Comparison of ENCODE assay signal across 8 mouse cellular contexts in the genomic region with DNA sequence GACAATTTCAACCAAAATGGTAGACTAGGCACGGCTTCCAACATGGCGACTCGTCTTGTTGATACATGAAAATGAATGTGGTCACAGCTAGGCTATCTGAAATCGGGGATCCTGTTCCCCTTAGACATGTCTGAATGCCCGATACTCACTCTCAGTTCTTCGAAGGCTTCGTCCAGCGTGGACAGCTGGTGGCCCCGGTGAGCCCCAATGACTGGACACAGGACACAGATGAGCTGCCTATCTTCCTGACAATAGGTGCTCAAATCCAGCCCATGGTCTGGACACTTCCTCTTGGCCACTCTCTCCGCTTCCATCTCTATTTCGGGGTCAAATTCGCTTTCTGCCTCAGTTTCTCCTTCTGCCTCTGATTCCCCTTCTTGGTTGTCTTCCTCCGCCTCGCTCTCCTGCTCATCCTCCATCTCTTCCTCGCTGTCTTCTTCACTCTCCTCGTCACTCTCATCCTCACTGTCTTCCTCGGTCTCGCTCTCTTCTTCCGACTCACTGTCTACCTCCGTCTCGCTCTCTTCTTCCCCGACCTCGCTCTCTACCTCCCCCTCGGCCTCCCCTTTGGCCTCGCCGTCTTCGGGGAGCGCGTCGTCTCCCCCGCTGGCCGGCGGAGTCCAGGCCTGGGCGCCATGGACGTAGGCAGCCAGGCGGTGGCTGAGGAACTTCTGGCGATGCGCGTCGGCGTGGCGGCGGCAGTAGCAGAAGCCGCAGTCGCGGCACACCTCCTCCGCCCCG. TPM values are rescaled to one million over a fixed set of nuclear protein-coding genes. Genes with fewer than 3 reads are reported as not detected.
A peak's percentile ranks its signal among the peaks of the same experiment; 100 is the strongest.
DNase-seq lines count a peak whose midpoint lies in the region; ATAC-seq and TF ChIP-seq lines count a peak whose summit lies in the region.

No protein-coding gene starts in this region.

- peaks cover 13% of the 10 kb centered on the region for H3K4me1 ChIP-seq in kidney, adult 2 months (ENCODE audit: control insufficient read depth, insufficient read depth, low read length)
- H3K4me1 ChIP-seq in ES-E14 (ENCODE audit: control insufficient read depth in 2 of 2, insufficient read depth in 2 of 2, low read length in 2 of 2, poor library complexity in 1 of 2): peaks cover 4% of the 10 kb centered on the region in 2 experiments; a peak in 2 of 4 replicates
- H3K4me1 ChIP-seq in forebrain, embryonic 16.5 days (replicated peaks; ENCODE audit: control insufficient read depth, insufficient read depth, low read length): peaks cover 23% of the 10 kb centered on the region
- H3K4me1 ChIP-seq in liver, embryonic 16.5 days (ENCODE audit: control insufficient read depth, low read depth, low read length): peaks cover 27% of the 10 kb centered on the region

- no peaks in the 10 kb centered on the region for H3K36me3 ChIP-seq in kidney, adult 2 months (ENCODE audit: control insufficient read depth, insufficient read depth, low read length)
- no peaks in the 10 kb centered on the region for H3K36me3 ChIP-seq in ES-E14 (ENCODE audit: control insufficient read depth, insufficient read depth, low read length, poor library complexity, severe bottlenecking)
- no peaks in the 10 kb centered on the region for H3K36me3 ChIP-seq in forebrain, embryonic 16.5 days (ENCODE audit: control insufficient read depth, insufficient read depth)
- no peaks in the 10 kb centered on the region; the same call in 1 of the 2 replicates for H3K36me3 ChIP-seq in liver, embryonic 16.5 days (ENCODE audit: control insufficient read depth, insufficient read depth)

- no peak for ATAC-seq in forebrain, embryonic 16.5 days
- ATAC-seq in liver, embryonic 16.5 days (ENCODE audit: low read depth): no peak

- H3K27ac ChIP-seq in kidney, adult 2 months (ENCODE audit: insufficient read depth, low read depth, low read length): peak overlapping the region; percentile 74
- no peak overlapping the region for H3K27ac ChIP-seq in ES-E14 (ENCODE audit: insufficient read depth, low read depth, low read length, poor library complexity, severe bottlenecking)
- H3K27ac ChIP-seq in forebrain, embryonic 16.5 days (ENCODE audit: low read length): peak overlapping the region; percentile 96
- peak overlapping the region; percentile 80 for H3K27ac ChIP-seq in liver, embryonic 16.5 days (ENCODE audit: low read length)

- H3K9me3 ChIP-seq in ES-E14 (ENCODE audit: control insufficient read depth, insufficient read depth, low read depth, low read length): no peaks in the 10 kb centered on the region
- H3K9me3 ChIP-seq in forebrain, embryonic 16.5 days (ENCODE audit: control insufficient read depth, low read length): no peaks in the 10 kb centered on the region
- H3K9me3 ChIP-seq in liver, embryonic 16.5 days (replicated peaks; ENCODE audit: control insufficient read depth, low read length): no peaks in the 10 kb centered on the region

- DNase-seq in kidney, adult 2 months: no peak
- no peak for DNase-seq in kidney, adult 11 months
- DNase-seq in ES-E14 (ENCODE audit: low read depth, low spot score): no peak
- DNase-seq in left cerebral cortex, adult 11 months (ENCODE audit: low spot score): no peak
- DNase-seq in gastrocnemius, postnatal 36 days: no peak
- DNase-seq in testis, postnatal 14 days (ENCODE audit: low spot score): no peak

- peak overlapping the region; percentile 87 for H3K4me2 ChIP-seq in forebrain, embryonic 16.5 days (ENCODE audit: low read length)
- peak overlapping the region; percentile 88 for H3K4me2 ChIP-seq in liver, embryonic 16.5 days (ENCODE audit: low read depth, low read length)

- intact Hi-C loops in gastrocnemius, postnatal 36 days (cut with DNase I): loop anchor here (5.0 to 10.0 kb wide), 2 partner anchors 38 to 85 kb away; no protein-coding TSS in a partner anchor

- in situ Hi-C loops in ES-E14 (cut with MboI; ENCODE audit: low sequenced_read_pairs in 2 of 2, unreplicated experiment in 2 of 2): no loop called here

- H3K27me3 ChIP-seq in kidney, adult 2 months (replicated peaks; ENCODE audit: control insufficient read depth, insufficient read depth, low read length): no peaks in the 10 kb centered on the region
- H3K27me3 ChIP-seq in forebrain, embryonic 16.5 days (replicated peaks; ENCODE audit: control insufficient read depth, insufficient read depth, low read length): no peaks in the 10 kb centered on the region
- no peaks in the 10 kb centered on the region for H3K27me3 ChIP-seq in liver, embryonic 16.5 days (ENCODE audit: control insufficient read depth, insufficient read depth, low read depth, low read length)

- peak overlapping the region; percentile 84 for H3K4me3 ChIP-seq in kidney, adult 2 months (ENCODE audit: insufficient read depth, low read depth, low read length)
- peak overlapping the region; percentile 52 to 83 for H3K4me3 ChIP-seq in ES-E14 (ENCODE audit: insufficient read depth in 1 of 2, low read depth in 1 of 2, low read length in 2 of 2, poor library complexity in 1 of 2, severe bottlenecking in 1 of 2)
- peak overlapping the region; percentile 73 for H3K4me3 ChIP-seq in forebrain, embryonic 16.5 days (replicated peaks; ENCODE audit: low read length)
- peak overlapping the region; percentile 70 for H3K4me3 ChIP-seq in liver, embryonic 16.5 days (ENCODE audit: low read depth, low read length)

- no peak for TF ChIP-seq POLR2A in kidney, adult 2 months (IDR thresholded peaks at IDR 0.05; ENCODE audit: low read depth, low read length)

- H3K9ac ChIP-seq in ES-E14 (ENCODE audit: insufficient read depth, low read depth, low read length, poor library complexity, severe bottlenecking): peak overlapping the region; percentile 80
- H3K9ac ChIP-seq in forebrain, embryonic 16.5 days (replicated peaks; ENCODE audit: low read depth, low read length): peak overlapping the region; percentile 93
- peak overlapping the region; percentile 73 for H3K9ac ChIP-seq in liver, embryonic 16.5 days (ENCODE audit: low read depth, low read length)

- no peak for TF ChIP-seq CTCF in kidney, adult 2 months (conservative IDR thresholded peaks at IDR 0.05; ENCODE audit: insufficient read depth, insufficient read length, low read depth, low read length)

- 35% methylated on average over 48 of the region's 48 CpGs for WGBS in kidney, adult 2 months
- 40% methylated on average over 48 of the region's 48 CpGs for WGBS in forebrain, embryonic 16.5 days
- WGBS in liver, embryonic 16.5 days (ENCODE audit: insufficient replicate concordance): 36% methylated on average over 47 of the region's 48 CpGs

TF ChIP-seq in ES-E14, 5 proteins besides CTCF, POLR2A, EP300 and RAD21:
- TF ChIP-seq ZNF384 (IDR thresholded peaks at IDR 0.05; ENCODE audit: low read depth, low read length): no peak
- no peak for TF ChIP-seq MAFK (IDR thresholded peaks at IDR 0.05; ENCODE audit: insufficient read depth, low read depth, low read length)
- TF ChIP-seq ZC3H11A (IDR thresholded peaks at IDR 0.05; ENCODE audit: borderline replicate concordance, low read depth, low read length): no peak
- TF ChIP-seq CHD2 (IDR thresholded peaks at IDR 0.05; ENCODE audit: low read depth, low read length): no peak
- no peak for TF ChIP-seq HCFC1 (IDR thresholded peaks at IDR 0.05; ENCODE audit: borderline replicate concordance, insufficient read depth, low read length)

RNA-seq across cellular contexts. Expression of a gene that starts 7.6 kb away (rescaled TPM):
- polyA plus RNA-seq in kidney, adult 2 months (2012; rRNA removed): 31.2 and 35.6 TPM in 2 replicates
- 26.1 and 32.0 TPM in 2 replicates for total RNA-seq in ES-E14 (2012; rRNA removed)
- 43.7 and 48.2 TPM in 2 replicates for polyA plus RNA-seq in forebrain, embryonic 16.5 days (2015; fragmentation: Nextera tagmentation; extraction: Ambion mirVana)
- polyA plus RNA-seq in liver, embryonic 16.5 days (2015; fragmentation: Nextera tagmentation; extraction: Ambion mirVana): 3.4 and 4.0 TPM in 2 replicates
- 10 to 100 TPM; 10.6 to 14.2 TPM for total RNA-seq in gastrocnemius, postnatal 36 days (2021)

RNA-seq across cellular contexts. Expression of a gene that starts 52.3 kb away (rescaled TPM):
- 3.4 and 3.7 TPM in 2 replicates for polyA plus RNA-seq in kidney, adult 2 months (2012; rRNA removed)
- total RNA-seq in ES-E14 (2012; rRNA removed): 17.3 and 25.9 TPM in 2 replicates
- 26.5 and 29.9 TPM in 2 replicates for polyA plus RNA-seq in forebrain, embryonic 16.5 days (2015; fragmentation: Nextera tagmentation; extraction: Ambion mirVana)
- polyA plus RNA-seq in liver, embryonic 16.5 days (2015; fragmentation: Nextera tagmentation; extraction: Ambion mirVana): 0.18 and 0.20 TPM in 2 replicates
- total RNA-seq in gastrocnemius, postnatal 36 days (2021): under 1 TPM; 0.41 to 0.54 TPM
